Mouse (Mus musculus): ENCODE measurements around the gene Slc1a3.

Gene Slc1a3

DNA sequence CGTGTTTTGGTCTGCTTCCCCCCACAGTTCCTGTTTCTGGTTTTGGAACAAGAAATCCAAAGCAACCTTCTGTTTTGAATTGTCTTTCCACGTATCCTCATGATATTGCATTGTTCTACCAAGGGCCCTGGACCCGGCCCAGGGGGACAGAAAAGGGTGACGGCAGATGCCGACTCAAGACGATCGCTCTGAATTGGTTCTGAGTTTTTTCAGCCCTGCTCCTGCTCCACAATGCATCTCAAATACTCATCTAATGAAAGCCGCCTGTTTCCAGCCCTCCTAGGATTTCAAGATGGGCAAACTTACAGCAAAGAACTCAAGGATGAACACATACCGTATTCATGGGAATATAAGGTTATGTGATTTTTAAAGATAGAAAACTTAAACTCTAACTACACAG, 55.3 kb downstream of the Slc1a3 start:
- DNase-seq = no peak

DNA sequence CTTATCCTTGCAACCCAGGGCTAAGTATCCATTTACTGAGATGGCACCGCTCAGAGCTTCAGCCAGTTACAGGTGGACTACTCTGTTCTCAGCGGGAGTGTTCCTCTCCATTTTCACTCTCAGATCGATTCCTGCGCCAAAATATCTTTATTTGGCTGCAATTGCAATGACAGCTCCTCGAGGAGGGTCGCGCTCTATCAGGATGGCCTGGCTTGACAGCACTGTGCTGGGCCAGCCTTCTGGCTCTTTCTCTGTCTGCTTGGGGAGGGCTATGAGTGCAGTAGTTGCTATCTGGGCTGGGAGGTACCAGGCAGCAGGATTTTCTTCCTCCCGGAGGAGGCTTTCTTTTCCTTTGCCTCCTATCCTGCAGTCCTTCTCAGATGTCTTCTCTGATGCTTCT, 57.9 kb downstream of the Slc1a3 start:
- no peak for DNase-seq

DNA sequence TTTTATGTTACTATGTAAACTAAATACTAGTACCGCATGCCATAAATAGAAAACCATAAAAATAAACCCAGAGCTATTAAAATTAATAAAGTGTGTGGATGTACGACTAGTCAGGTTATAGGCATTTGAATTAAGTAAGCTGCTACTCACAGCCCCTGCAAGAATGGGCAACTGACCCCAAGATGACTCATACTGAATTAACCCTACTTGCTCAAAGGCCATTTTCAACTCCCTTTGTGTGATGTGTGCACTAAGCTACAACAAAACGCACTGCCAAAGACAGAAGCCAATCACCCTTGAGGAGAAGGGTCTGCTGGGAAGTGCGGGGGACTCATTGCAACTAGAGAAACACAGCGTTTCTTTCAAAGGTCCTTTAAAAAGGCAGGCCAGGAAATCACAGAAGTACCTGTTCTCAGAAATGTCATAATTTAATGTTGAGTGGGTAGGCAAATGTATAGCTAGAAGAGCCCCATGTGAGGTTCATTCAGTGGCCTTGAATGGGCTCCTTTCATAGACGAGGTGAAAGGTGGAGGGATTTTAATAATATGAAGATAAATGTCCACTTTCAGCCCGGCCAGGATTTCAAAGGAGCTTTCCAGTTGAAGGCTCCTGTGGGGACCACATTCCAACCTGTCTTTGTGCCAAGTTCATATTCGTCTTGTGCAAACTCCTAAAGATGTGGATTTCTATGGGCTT, 66.4 kb downstream of the Slc1a3 start:
- no peak for DNase-seq

DNA sequence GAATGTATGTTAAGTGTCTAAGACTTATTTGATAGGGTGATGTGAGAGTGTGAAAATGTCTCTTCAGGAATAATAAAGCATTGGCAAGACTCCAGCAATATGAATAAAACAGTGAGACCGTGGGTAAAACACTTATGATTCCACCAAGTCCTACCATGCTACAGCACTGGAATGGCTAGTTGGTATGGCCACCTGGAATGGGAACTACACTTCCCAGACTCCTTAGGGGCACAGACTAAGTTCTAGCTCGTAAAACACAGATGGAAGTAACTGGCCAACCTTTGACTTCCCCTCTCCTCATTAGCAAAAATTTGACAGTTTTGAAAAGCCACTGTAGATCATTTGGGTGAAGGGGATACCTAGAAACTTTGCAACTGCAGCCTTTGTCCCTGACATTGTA, 70.7 kb downstream of the Slc1a3 start:
- no peak for DNase-seq

DNA sequence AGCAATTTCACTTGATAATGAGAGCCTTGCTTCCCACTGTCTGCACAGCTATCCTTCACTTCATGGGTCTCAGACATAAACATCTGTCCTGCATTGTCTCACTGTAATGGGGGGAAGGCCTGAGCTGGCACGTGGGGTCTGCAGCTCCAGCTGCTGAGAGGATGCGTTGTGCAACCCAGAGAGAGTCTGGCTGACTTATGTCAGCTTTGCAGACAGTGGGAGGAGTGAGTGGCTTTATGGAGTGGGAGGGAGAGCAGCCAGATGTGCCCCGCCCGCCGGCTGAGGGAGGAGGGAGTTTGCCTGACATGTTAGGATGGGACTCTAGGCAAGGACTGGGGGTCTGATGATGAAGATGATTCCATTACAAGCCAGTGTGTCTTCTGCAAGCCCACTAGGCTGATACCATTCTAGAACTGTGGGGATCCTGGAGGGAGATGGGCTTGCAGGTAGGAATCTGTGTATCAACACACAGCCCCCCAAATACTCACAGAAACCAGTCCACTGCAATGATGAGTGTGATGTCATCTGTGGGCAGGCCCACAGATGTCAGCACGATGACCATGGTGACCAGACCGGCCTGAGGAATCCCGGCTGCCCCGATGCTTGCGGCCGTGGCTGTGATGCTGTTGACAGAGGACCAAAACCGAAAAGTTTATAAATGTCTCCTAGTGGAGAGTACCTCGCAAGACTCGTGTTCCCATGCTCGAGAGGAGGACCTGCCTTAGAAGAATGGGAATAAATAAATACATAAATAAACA, 71.8 kb downstream of the Slc1a3 start:
- no peak for DNase-seq

DNA sequence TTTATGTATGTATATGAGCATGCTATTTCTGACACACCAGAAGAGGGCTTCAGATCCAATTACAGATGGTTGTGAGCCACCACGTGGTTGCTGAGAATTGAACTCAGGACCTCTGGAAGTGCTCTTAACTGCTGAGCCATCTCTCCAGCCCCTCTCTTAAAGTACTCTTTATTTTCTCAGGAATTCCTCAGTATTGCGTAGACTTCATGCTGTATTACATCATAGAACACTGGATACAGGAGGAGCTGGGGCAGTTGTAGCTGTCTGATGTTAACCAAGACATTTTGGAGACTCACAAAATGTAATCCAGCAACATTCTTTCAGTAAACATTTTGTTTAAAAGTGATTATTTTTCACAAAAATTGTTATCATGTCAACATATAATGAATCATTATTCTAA, 73.3 kb downstream of the Slc1a3 start:
- DNase-seq = no peak

DNA sequence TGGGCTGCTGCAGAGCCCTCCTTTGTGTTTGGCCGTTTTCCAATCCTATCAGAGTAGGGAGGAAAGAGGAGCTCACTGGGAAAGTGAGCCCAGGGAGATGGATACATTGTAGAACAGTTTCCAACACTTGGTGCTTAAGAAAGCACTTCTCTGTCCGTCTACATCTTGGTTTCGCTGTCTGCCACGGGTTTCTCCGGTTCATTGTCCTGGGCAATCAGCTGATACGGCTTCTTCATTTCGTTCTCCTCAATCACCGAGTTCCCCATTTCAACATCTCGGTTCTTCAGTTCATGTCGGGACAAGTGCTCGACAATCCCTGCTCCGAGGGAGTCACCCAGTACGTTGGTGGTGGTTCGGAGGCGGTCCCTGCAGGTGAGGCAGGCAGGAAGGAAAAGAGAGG, 74.6 kb downstream of the Slc1a3 start:
- DNase-seq = no peak

DNA sequence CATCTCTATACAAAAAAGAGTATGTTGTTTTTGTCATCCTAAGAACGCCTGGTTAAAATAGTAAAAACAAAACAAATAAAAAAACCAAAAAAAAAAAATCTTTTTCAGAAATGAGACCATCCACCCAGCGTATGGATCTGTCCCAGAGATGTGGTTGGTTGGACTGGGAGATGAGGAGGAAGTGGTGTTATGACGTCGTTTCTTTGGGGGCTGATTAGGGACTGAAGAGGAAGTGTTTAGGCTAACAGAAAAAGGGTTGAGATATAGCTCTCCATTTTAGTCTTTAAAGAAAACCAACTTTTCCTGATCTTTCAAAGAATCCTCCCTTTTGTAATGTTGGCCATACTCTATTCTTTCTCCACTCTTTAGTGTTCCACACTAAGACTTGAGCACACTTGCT, 75.8 kb downstream of the Slc1a3 start:
- no peak for DNase-seq

DNA sequence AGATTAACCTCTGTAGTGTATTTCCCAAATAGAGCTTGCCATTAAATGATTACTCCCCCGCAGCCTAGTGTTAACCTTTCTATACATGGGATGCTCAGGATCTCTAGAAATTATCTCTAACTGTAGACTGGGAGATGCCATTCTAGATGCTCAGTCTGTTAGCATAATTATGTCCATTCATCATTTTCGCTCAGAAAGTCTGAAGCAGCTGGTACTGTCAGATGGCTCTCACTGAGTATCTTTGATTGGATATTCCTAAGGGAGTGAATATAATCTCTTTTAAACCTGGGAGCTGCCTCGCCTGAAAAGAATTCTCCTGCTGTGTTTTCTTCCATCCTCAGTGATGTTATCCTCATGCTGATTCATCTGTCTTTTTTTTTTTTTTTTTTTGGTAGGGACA, 76.2 kb downstream of the Slc1a3 start:
- no peak for DNase-seq

DNA sequence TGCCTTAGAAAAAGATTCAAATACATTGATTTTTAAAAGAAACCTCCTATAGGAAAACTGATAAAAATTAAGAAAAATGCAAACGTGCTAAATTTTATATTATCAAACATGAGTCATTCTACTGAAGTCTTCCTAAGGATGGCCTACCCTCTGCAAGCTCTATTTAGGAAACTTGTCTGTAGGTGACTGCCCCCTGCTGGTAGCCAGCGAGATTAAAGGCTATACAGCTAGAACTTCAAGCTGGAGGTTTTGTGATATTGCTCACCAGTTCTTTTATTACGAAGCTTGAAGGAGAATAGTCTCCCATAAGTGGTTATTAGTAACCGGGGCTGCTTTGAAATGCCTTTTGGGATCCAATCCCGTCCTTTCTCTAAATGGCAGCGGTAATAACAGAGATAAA, 77.2 kb downstream of the Slc1a3 start:
- peak; percentile 63 for DNase-seq

DNA sequence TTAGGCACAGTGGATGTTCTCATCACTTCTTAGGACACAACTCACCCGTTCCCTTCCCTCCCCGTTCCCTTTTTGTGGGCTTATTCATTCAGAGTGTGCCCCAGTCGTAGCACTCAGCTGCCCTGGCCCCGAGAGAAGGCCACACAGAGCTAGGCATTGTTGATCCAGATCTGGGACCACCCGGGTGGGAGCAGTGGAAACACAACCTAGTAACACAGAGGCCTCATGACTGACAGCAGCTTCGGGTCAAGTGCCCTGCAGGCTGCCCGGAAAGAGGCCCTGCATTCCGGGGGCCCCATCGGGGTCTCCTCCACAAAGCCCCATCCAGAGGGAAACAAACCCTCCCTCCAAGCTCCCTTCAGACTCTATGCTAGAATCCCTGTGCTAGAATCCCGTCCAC, 78.2 kb downstream of the Slc1a3 start:
- DNase-seq = no peak

DNA sequence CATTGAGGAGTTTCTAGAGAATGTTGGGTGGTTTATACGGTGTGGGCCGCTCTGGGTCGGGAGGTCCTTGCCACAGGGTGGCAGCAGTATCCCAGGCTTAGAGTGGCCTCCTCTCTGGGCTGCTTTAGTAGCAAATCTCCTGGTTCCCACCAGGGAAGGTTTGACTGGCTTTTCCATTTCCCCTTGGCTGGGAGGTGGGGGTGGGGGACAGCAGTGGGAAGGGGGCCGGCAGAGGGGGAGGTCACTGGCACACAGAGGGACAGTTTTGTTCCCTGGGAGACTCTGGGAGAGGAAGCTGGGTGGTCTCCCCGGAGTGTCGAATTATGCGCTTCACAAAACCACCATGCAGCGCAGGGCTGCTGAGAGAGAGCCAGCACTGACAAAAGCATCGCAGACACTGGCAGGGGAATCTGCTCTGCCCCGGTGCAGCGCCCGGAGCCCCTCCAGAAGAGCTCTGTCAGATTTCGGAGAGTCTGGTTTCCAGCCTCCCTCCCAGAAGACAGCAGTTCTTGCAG, 81.2 kb downstream of the Slc1a3 start:
- DNase-seq = peak; percentile 85

DNA sequence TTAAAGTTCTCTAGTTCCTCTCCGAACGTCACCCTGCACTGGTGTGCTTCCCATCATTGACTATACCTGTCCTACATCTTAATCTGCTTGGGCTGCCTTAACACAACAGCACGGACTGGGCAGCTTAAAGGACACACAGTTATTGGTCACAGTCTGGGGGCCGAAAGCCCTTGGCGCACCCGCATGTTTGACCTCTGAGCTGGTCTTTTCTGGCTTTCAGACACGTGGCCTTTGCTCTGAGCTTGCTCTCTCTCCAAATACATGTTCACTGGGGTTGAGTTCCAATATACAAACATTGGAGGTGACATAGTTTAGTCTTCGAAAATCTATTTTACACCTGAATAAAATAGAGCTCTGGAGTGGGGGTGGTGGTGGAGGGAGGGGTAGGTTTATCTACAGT, 82.4 kb downstream of the Slc1a3 start:
- DNase-seq = no peak

DNA sequence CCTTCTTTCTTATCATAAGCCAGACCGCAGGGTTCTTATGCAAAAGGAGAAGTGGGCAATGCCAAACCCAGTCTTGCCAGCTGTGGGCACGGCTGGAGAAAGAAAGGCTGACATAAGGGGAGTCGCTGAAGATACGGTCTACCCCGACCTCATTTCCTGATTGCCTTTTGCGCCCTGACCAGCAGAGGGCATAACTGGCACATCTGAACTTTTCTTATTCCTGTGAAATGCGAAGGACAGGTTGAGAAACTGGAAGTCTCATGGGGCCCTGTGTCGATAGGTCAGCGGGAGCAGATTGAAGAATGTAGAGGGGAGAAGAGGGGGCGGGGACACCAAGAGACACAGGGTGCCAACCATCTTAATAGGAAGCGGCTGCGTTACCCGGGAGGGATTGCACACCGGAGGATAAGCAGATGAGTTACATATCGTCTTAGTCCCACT, 83.4 kb downstream of the Slc1a3 start:
- peak; percentile 76 for DNase-seq

DNA sequence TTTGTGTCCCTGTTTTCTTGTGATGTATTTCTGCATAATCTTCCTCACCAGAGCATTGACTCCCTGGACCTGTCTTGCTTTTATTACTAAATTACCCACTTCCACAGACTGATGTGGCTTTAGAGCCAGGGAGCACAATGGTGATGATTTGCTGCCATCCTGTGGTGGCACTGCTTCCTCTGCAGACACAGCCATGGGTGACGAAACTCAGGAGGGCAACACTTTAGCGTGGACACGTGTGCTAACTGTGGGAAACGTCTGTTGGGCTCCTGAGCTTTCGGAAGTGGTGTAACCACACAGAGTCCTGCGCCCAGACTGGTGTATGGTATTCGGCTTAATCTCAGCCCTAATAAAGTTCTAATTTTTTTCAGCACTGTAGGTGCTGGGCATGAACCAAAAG, 85.2 kb downstream of the Slc1a3 start:
- peak; percentile 58 for DNase-seq

DNA sequence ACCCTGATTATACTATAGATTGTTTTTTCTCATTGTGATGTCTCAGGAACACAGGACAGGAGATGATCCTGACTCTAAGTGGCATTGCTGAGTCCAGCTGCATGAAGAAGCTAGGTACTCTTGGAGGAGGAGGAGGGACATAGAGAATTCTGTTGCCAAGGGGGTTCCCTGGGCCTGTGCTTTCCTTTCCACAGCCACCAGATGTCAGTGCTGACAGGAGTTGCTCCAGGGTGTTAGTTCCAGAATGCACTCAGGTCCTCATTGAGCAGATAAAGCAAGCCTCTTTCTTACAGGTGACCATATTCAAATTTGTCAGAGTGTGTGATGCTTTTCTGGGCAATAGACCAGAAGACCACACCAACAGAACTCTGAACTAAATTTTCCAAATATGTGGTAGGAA, 86.7 kb downstream of the Slc1a3 start:
- no peak for DNase-seq

DNA sequence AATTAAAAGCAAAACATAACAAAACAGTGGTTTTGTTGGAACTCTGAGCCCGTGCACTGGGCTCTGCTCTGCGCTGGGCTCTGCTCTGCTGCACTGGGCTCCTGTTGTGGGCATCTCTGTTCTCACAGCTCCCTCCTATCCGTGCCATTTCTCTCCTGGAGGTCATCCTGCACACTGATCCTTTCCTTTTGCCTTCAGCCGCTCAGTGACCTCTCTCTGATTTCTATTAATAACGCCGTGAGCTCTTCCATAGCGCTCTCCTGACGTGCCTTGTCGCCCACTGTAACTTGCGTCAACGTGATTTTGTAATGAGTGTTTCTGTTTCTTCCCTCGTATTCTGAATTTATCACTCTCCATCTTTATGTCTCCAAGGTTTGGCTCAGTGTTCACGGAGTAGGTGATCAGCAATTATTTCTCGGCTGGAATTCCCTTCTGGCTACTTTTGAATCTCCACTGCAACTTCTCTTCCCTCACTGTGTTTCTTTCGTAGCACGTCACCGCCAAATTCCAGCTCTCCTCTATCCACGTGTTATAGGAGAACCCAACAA, 91.0 kb downstream of the Slc1a3 start:
- DNase-seq = no peak

DNA sequence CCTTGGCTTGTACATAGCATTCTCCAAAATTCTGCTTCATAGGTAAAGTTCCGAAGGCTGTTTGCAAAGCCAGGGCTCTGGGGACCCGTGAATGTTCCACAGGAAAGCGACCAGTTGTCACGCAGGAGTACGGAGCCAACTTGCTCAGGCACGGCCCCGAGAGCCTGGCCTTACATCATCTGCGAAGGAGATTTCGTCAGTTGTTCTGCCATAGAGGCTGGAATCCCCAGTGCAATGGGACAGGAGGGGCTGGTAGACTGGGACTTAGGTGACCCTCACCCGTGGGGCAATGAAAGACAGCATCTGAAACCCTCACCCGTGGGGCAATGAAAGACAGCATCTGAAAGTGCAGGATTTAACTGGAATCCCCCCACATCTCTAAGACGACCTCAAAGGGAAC, 94.3 kb downstream of the Slc1a3 start:
- DNase-seq = no peak

DNA sequence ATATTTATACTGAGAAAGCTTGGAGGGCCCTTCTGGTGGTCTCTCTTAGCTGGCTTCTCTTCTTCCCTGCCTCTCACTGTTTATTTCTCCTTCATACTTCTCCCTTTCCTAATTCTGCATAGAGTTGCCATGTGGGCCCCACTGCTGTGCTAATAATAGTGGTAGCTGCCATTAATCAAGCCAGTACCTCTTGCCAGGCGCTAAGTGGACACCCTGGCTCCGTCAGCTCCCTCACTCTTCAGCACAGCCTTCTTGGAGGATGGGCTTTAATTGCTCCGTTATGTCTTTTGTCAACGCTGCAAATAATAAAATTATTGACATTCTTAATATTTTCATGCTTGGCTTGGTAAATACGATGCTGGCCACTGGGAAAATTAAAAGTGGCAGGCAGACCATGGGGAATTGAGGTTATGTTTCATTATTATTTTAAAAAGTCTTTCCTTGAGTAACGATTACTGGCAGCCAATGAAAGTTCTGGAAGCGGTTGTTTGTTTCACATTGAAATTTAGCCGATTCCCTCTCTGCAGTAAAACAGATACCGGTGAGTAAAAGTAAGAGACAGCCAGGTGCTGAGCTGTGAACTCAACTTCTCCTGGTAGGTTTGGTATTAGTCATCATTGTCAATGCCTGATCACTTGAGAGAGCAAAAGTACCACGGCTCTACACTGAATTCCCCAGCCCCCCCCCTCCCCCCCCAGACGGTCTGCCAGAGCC, 94.9 kb downstream of the Slc1a3 start:
- no peak for DNase-seq

DNA sequence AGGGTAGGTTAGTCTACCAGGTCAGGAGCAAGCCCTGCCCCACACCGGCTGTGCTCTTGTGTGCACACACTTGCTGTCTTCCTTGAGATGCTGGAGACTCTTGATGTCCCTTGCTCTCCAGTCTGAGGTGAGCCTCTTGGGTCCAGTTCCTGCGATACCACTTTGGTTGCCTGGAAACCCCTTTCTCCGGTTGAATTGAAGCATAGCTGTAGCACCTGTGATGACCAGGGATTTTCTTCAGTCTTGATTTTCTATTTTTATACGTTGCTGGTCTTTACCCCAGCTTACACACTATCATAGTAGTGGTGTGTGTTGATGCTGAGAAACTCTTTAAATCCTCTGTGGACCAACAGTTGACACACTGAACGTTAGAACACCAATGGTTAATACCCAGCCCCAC, 95.9 kb downstream of the Slc1a3 start:
- DNase-seq = no peak

DNA sequence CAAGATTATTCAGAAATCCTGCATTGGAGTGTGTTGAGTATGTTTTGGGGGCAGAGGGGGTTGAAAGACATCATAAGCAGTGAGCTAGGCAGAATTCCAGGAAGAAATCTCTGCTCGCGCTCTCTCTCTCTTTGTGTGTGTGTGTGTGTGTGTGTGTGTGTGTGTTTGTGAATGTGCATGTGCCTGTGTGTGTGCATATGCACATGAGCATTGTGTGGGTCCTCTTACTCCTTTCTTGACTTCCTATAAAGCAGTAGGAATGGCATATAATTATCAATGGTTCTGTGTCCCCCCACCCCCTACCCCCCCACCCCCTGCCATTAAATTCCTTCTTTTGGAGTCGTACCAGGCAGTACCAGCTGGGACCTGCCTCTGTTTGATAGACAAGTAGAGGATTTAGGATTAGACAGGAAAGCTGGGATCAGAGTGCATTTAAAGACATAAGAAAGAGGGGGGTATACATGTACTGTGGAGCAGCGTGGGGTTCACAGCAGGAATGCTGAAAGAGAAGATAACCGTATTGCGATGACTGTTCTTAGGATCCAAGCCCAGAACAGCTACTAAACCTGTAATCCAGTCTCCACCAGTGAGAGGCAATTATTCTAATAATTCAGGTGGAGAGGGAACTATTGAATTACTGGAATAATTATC, 104.9 kb downstream of the Slc1a3 start:
- no peak for DNase-seq

DNA sequence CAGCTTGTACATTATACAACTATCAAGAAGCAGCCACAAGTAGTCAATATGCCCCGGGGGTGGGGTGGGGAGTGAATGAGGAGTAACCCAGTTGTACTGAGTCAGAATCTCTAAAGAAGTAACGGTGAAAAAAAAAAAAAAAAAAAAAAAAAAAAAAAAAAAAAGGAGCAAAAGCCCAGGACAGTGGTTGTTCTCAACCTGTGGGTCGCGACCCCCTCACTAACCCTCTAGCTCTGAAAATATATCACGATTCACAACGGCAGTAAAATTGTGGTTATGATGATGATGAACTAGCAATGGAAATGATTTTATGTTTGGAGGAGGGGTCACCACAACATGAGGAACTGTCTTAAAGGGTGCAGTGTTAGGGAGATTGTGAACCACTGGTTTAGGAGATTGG, 108.2 kb downstream of the Slc1a3 start:
- DNase-seq = no peak
